Mouse (Mus musculus): ENCODE measurements around the gene Pgm3.
"Not testable (repeated sequence)": the region's sequence is repeated elsewhere in the genome, so short reads cannot be mapped to it uniquely, and the experiment has no call there.

Gene Pgm3

GRCm38 (mm10) chr9:86571540-86572135 is at the start of gene Pgm3, which contains the start of gene Rwdd2a:
Gene Pgm3, minus strand, starts transcription at chr9:86571842.
Gene Rwdd2a, plus strand, starts transcription at chr9:86571991.
- ATAC-seq (ENCODE audit: low TSS enrichment): peak; percentile 88

- ATAC-seq (ENCODE audit: low TSS enrichment): no peak
Measured at GRCm38 (mm10) chr9:86619341-86620139, 47.9 kb upstream of the Pgm3 start.

- no peak for ATAC-seq (ENCODE audit: low TSS enrichment)
Measured at GRCm38 (mm10) chr9:86617837-86618492, 46.3 kb upstream of the Pgm3 start.

GRCm38 (mm10) chr9:86615765-86616164 is 44.1 kb upstream of the Pgm3 start:
- ATAC-seq (ENCODE audit: low TSS enrichment): no peak

- ATAC-seq (ENCODE audit: low TSS enrichment): no peak
Measured at GRCm38 (mm10) chr9:86612091-86612490, 40.4 kb upstream of the Pgm3 start.

- no peak for ATAC-seq (ENCODE audit: low TSS enrichment)
Measured at GRCm38 (mm10) chr9:86605776-86606175, 34.1 kb upstream of the Pgm3 start.

GRCm38 (mm10) chr9:86599723-86600303 is 28.2 kb upstream of the Pgm3 start:
- no peak for ATAC-seq (ENCODE audit: low TSS enrichment)

- not testable (repeated sequence) for ATAC-seq (ENCODE audit: low TSS enrichment)
Measured at GRCm38 (mm10) chr9:86596983-86597382, 25.3 kb upstream of the Pgm3 start.

GRCm38 (mm10) chr9:86594357-86594767 is 22.7 kb upstream of the Pgm3 start:
- ATAC-seq (ENCODE audit: low TSS enrichment): not testable (repeated sequence)

- peak; percentile 76 for ATAC-seq (ENCODE audit: low TSS enrichment)
Measured at GRCm38 (mm10) chr9:86592676-86593668, 21.3 kb upstream of the Pgm3 start.

GRCm38 (mm10) chr9:86587019-86587795 is 15.6 kb upstream of the Pgm3 start:
- no peak for ATAC-seq (ENCODE audit: low TSS enrichment)

- ATAC-seq (ENCODE audit: low TSS enrichment): peak; percentile 88
Measured at GRCm38 (mm10) chr9:86583740-86584139, 12.1 kb upstream of the Pgm3 start.

GRCm38 (mm10) chr9:86579657-86580056 is 8.0 kb upstream of the Pgm3 start:
- no peak for ATAC-seq (ENCODE audit: low TSS enrichment)

GRCm38 (mm10) chr9:86575178-86575577 is 3.5 kb upstream of the Pgm3 start:
- peak; percentile 18; the same call in 1 of the 2 replicates for ATAC-seq (ENCODE audit: low TSS enrichment)

- no peak for ATAC-seq (ENCODE audit: low TSS enrichment)
Measured at GRCm38 (mm10) chr9:86573616-86574303, 2.1 kb upstream of the Pgm3 start.

- ATAC-seq (ENCODE audit: low TSS enrichment): peak; percentile 38
Measured at GRCm38 (mm10) chr9:86572636-86573291, 1.1 kb upstream of the Pgm3 start.

GRCm38 (mm10) chr9:86572196-86572595 is 554 bp upstream of the Pgm3 start:
- peak; percentile 33 for ATAC-seq (ENCODE audit: low TSS enrichment)

GRCm38 (mm10) chr9:86570946-86571345 is 696 bp downstream of the Pgm3 start:
- no peak for ATAC-seq (ENCODE audit: low TSS enrichment)

GRCm38 (mm10) chr9:86570261-86570890 is 1.3 kb downstream of the Pgm3 start:
- no peak for ATAC-seq (ENCODE audit: low TSS enrichment)
